Mouse (Mus musculus) C2C12 (cell line): ENCODE results near the gene Gm20683.

ENCODE experiments used
- CEBPB ChIP-seq: IDR thresholded peaks from one replicate; pipeline ENCODE4 v1.6.1; 2011; ENCODE audit warnings: low read depth, mild to moderate bottlenecking, control low read depth, moderate library complexity
- CTCF ChIP-seq: IDR thresholded peaks from one replicate; pipeline ENCODE4 v1.5.1; 2011; ENCODE audit not compliant: control insufficient read depth, insufficient read depth, insufficient read length
- FOSL1 ChIP-seq: IDR thresholded peaks from one replicate; pipeline ENCODE4 v1.8.0; 2011; ENCODE audit warnings: mild to moderate bottlenecking, low read length; ENCODE audit not compliant: poor library complexity, insufficient read depth, severe bottlenecking
- MAX ChIP-seq: IDR thresholded peaks from one replicate; pipeline ENCODE4 v1.6.1; 2011; ENCODE audit warnings: mild to moderate bottlenecking, control low read depth
- MYOD1 ChIP-seq: IDR thresholded peaks from one replicate; pipeline ENCODE4 v1.6.1; 2011; ENCODE audit warnings: low read depth; ENCODE audit not compliant: control insufficient read depth, insufficient read length
- MYOG ChIP-seq: IDR thresholded peaks from one replicate; pipeline ENCODE4 v1.6.1; 2011; ENCODE audit not compliant: control insufficient read depth, insufficient read length; ENCODE audit errors: extremely low read depth
- USF1 ChIP-seq: IDR thresholded peaks from one replicate; pipeline ENCODE4 v1.6.1; 2011; ENCODE audit warnings: low read depth, mild to moderate bottlenecking, control low read depth, moderate library complexity

GRCm38 (mm10) chr17:25834595-25835222 is 6.9 kb downstream of the Gm20683 start:
- TF ChIP-seq FOSL1 (no peak), CTCF (no peak), USF1 (no peak), CEBPB (no peak), MYOD1 (no peak), MAX (no peak), MYOG (no peak)
